Mouse (Mus musculus) E14TG2a.4 (cell line): ENCODE measurements around the gene Sfxn5.

Source experiments
- CTCF ChIP-seq: conservative IDR thresholded peaks from 2 replicates; pipeline ENCODE4 v1.5.1; 2014; ENCODE audit warnings: low read length
- NANOG ChIP-seq: IDR thresholded peaks from 2 replicates; pipeline ENCODE4 v1.6.1; 2014; ENCODE audit warnings: borderline replicate concordance, low read length, mixed read lengths

DNA sequence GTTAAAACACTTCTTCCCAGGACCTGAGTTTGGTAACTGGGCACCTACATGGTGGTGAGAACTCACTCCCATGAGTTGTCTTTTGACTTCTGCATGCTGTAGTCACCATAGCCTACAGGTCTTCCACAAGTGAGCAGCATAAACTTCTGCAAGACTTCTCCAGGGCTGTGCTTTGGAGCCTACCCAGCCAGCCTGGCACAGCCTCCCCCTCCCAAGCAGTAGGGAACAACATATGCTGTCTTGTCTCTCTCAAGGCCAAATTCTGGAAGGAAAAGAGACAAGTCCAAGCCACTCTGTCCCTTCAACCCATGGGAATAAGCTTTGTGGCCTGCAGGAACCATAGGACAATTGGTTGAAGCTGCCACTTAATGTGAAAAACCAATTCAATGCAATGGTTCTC lies 11.7 kb upstream of the Sfxn5 start:
- no peak for TF ChIP-seq CTCF
- no peak for TF ChIP-seq NANOG
